Mouse (Mus musculus) layer of hippocampus, adult 2 months (tissue): Measurements from ENCODE around the gene Osbpl5. TPM values are rescaled to one million over a fixed set of nuclear protein-coding genes. Genes with fewer than 3 reads are reported as not detected.

Experiments used
- DNase-seq, 2 experiments: peaks; one replicate each; pipeline ENCODE4 v3.0.0; 2022; ENCODE audit warnings: low spot score in 2 of 2
- H3K27ac ChIP-seq: fragments of 200-600 bp; 2 replicates; pipeline ENCODE4 v1.8.1; 2022
- H3K4me3 ChIP-seq: fragments of 200-600 bp; 2 replicates; pipeline ENCODE4 v1.8.1; 2022; ENCODE audit warnings: mild to moderate bottlenecking
- CTCF ChIP-seq: fragments of 200-600 bp; conservative IDR thresholded peaks from 2 replicates; pipeline ENCODE4 v1.8.1; 2022; ENCODE audit warnings: antibody characterized with exemption, mild to moderate bottlenecking, moderate library complexity
- long read RNA-seq, 2 experiments: library from polyadenylated mRNA; stranded (forward); transcript quantifications; one replicate each; pipeline ENCODE4 v2.0.0; 2021; ENCODE audit warnings: borderline mapping rate in 2 of 2
- total RNA-seq, 2 experiments: library from RNA; stranded (reverse); gene quantifications; 2 replicates each; pipeline ENCODE4 v1.2.3; 2021

Gene Osbpl5
- 10 to 100 TPM; 18.0 to 24.4 TPM for total RNA-seq
- long read RNA-seq, experiment 1, transcript Osbpl5-202 (22 exons, 3,775 nt): major isoform, 5 of 11 reads
- long read RNA-seq, experiment 1, partial matches to known transcripts: 2 of 11 reads
- long read RNA-seq, experiment 1, other reads (novel, unspliced or antisense): 4 of 11 reads
- long read RNA-seq, experiment 2, transcript Osbpl5-202 (22 exons, 3,775 nt): major isoform, 13 of 18 reads
- long read RNA-seq, experiment 2, partial matches to known transcripts: 3 of 18 reads
- long read RNA-seq, experiment 2, other reads (novel, unspliced or antisense): 2 of 18 reads

DNA sequence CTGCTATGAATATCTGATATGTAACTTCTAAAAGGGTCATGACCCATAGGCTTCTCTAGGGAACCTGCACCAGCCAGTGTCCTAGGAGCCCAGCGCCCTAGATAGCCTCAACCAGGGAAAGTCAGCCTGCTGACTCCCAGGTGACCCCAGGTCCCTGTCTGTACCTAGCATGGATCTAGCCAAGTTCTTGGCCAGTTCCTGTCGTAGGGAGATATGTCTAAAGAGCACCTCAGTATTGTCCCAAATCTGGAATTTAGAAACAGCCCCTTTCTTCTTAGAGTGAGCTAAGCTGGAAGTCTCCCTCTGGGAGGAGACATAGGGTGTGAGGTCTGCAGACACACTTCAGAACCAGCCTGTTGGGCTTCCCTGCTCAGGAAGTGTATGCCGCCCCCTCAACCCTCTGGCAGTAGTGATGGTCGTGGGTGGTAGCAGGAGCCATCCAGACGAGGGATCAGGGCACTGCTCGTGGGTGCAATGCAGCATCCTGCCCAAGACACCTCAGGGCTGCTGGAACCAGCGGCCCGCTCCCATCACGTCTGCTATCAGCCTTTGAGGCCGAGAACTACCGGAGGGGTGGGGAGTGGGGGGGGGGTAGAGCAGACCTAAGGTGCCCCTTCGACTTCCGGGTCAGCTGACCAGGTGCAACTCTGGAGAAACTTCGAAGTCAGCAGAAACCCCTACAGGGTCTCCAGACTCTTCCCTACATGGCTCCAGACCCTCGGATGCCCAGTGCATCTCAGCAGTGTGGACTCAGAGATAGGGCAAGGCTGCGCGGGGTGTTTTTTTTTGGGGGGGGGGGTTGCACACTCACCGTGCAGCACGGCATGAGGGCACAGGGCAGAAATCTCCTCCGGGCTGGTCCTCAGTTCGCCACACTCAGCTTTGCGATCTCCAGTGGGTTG is at the start of gene Osbpl5:
TSS of gene Osbpl5 (minus strand) at position 861 of the 902 bp plus-strand sequence.
- DNase-seq: no peak
- TF ChIP-seq CTCF: no peak
- peak within 1 kb of the TSS; percentile 50 for H3K4me3 ChIP-seq
- no peak within 1 kb of the TSS for H3K27ac ChIP-seq

DNA sequence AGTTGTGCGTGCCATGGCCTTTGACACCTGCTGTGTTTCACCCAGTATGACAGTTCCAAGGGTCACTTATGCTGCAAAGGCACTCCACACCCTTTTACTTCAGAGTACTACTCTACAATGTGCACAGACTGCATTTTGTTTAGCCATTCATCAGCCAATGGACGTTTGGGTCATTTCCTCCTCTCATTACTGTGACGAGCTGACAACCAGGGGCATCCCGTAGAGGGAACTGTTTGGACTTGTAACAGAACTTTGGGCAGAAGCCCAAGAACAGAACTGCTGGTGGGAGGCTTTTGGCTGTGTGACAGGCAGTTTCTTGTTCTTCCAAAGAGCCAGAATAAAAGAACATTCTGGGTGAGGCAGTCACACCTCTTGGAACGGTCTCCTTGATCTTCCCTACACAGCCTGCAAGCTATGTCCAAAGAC is 48.4 kb upstream of the Osbpl5 start:
- TF ChIP-seq CTCF: no peak
- DNase-seq: peak; percentile 53 to 55
- Histone ChIP-seq H3K4me3 (no peak overlapping the region), H3K27ac (no peak overlapping the region)

DNA sequence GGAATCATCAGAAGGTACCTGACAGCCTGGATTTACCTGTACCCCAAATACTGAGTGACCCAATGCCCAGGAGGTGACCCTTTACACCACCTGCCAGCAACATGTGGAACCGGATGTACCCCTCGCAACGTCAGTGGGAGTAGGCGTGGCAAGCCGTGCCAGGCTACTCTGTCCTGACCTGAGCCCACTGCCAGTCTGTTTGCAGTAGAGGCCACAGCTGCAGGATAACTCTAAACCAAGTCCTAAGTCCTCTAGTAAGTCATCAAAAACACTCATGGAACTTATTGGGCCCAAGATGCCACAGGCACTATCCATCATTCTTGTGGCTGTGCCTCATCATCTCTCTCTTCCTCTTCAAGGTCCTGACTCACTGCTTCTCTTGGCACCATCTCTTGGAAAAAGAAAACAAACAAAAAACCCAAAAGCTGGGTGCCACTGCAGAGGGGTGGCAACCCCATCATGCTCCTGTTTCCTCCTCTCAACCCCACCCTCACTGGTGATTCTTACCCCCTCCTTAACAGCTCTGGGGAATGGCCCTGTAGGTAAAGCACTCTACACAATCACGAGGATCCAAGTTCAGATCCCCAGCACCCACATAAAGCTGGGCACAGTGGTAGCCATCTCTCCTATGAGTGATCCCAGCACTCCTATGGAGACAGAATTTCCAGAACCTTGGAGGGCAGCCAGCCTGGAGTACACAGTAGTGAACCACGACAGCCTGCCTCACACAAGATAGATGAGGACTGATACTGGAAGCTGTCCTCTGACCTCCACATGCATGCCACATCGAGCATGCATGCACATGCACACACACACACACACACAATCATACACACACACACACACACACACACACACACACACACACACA is 44.6 kb upstream of the Osbpl5 start:
- DNase-seq: no peak
- Histone ChIP-seq H3K27ac (no peak overlapping the region), H3K4me3 (no peak overlapping the region)
- no peak for TF ChIP-seq CTCF

DNA sequence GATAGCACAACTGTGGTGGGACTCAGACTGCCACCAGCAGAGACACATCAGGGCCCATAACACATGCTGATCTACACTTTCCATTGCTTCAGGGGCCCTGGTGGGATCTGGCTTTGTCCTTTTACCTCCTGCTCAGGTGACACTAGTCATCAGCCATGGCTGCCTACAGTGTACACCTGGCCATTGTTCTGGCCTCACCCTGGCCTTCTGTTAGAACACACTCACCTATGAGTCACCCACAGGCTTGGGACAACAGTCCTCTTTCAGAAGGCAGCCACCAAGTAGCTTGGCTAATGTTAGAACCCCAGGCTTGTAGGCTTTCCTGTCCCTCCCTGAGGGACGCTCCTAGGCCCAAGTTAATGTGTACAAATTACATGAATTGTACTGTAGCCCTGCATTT is 44.0 kb upstream of the Osbpl5 start:
- no peak for TF ChIP-seq CTCF
- Histone ChIP-seq H3K27ac (no peak overlapping the region), H3K4me3 (no peak overlapping the region)
- no peak for DNase-seq

DNA sequence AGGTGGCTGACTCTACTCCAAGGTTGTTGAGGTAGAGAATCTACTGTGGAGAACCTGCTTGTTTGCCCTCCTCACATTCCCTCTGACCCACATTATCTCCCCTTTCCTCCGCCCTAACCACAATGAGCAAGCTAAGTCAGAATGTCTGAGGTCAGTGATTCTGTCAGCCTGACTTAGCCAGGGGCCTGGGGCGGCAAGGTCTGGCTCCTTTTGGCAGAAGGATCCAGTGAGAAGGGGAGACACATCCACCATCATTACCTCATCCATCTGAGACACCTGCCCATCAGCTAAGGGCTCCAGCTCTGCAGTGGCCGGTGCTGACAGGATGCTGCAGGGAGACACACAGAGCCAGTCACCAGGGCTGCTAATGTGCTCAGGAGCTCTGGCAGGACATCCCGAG is 42.0 kb upstream of the Osbpl5 start:
- H3K4me3 ChIP-seq: no peak overlapping the region
- no peak for TF ChIP-seq CTCF
- no peak overlapping the region for H3K27ac ChIP-seq
- DNase-seq: no peak

DNA sequence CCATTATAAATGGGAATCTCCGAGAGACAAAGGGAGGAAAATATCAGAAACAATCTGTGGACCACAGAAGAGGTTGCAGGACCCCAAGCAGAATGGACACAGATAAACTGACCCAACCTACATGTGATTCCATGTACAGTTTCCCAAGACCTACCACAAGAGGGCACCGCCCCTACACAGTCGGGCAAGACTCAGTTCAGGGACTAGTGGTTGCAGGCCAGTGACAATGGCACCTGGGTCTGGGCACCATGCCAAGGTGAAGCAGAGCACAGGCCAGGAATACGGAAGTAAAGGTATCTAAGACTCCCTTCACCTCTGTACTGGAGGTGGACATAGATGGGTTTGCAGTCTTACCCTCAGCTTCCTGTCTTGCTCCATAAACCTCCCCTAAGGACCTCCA is 36.3 kb upstream of the Osbpl5 start:
- Histone ChIP-seq H3K4me3 (no peak overlapping the region), H3K27ac (no peak overlapping the region)
- no peak for DNase-seq
- peak; percentile 70 for TF ChIP-seq CTCF

DNA sequence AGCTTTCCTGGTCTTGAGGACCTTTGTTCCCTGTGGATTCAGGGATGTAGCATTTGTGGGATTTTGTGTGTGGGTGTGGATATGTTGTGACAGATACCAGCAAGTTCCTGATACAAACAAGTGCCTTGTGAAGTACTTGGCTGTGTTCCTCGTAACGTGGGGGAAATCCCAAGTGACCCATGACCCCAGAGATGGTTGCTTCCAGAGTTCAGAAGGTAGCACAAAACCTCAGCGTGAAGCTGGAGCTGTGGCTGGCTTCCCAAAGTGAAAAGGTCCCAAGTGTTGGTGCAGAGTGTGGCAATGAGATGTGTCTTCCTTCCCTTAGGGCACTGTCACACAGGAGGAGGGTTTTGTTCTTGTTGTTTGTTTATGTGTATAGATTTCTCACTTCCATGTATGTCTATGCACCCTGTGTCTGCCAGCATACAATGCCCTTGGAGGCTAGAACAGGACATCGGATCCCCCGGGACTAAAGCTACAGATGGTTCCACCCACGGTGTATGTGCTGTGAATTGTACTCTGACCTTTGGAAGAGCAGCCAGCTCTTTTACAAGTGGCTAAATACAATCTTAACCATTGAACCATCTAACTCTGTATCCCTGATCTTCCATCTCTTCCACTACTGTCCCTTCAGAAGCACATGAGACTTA is 35.7 kb upstream of the Osbpl5 start:
- Histone ChIP-seq H3K27ac (no peak overlapping the region), H3K4me3 (no peak overlapping the region)
- TF ChIP-seq CTCF: no peak
- DNase-seq: no peak

DNA sequence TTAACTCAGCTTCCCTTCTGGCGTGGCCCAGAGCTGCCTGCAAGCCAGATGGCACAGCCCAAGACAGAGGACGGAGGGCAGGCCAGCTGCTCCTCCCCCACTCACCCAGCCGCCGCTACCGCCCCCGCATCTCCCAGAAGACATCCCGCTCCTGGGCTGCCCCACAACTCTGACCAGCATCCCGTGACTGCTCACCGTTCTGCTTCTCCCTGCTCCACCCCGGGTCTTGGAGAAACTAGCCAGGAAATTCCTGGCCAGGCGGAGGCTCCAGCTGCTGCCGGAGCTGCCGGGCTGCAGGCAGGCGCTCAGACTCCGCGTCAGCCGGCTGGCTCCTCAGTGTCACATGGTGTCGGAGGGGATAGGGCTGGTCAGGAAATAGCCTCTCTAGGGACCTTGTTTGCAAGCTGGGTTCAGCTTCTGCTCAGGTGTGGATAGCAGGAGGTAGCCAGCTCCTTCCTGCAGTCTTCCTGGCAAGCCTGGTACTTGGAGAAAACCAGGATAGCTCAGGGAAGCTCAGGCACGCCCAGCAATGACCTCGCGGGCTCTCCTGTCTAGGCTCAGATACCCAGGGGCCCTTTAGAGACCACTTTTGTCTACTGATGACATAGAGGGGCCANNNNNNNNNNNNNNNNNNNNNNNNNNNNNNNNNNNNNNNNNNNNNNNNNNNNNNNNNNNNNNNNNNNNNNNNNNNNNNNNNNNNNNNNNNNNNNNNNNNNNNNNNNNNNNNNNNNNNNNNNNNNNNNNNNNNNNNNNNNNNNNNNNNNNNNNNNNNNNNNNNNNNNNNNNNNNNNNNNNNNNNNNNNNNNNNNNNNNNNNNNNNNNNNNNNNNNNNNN is 27.4 kb upstream of the Osbpl5 start, which contains the start of gene Mrgpre:
TSS of gene Mrgpre (minus strand) at position 505 of the 834 bp plus-strand sequence.
- Histone ChIP-seq H3K4me3 (peak within 1 kb of the TSS; percentile 60), H3K27ac (peak within 1 kb of the TSS; percentile 78)
- peak; percentile 50 to 59 for DNase-seq
- no peak for TF ChIP-seq CTCF

DNA sequence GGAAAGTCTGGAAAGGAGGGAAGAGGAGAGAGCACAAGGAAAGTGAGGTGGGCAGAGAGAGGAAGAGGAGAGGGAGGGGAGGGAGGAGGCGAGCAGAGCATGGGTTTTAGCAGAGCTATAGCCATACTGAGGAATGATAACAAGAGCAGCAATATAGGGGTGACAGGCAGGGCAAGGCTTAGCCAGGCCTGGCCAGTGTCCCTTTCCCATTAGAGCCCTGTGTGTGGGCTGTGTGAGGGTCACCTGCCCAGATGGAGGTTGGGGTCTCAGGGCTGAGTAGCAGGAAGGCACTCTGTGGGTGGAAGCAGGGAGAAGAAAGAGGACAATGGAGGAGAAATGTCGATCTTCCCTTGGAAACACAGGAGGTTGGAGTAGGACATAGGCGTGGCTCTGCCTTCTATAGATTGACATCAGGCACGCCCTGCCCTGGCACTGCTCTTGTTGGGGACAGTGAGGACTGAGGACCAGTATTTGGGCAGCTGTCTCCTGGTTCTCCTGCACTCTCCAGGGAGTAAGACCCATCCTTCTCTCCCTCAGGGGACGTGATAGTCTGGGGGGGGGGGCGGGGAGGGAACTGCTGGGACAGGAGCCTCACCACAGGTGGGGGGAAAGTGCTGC is 26.7 kb upstream of the Osbpl5 start:
- TF ChIP-seq CTCF: no peak
- Histone ChIP-seq H3K4me3 (peak overlapping the region; percentile 60), H3K27ac (peak overlapping the region; percentile 78)
- no peak for DNase-seq

DNA sequence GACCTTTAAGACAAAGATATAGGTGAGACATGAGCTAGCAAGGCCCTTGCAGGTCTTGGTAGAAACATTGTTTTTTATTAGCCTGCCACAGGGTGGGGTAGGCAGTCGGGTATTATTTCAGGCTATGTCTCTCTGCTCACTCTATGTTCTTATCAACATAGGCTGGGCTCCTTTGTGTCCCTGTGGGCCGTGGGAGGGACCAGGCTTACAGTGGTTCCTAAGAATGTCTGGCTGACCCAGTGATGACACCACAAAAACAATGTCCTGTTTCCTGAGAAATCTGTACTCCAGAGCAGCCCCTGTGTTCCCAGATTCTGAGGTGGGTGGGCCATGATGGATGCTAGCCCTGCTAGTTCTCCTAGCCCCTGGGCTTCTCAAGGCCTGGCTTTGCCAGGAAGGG is 20.6 kb upstream of the Osbpl5 start:
- DNase-seq: no peak
- no peak overlapping the region for H3K4me3 ChIP-seq
- TF ChIP-seq CTCF: no peak
- H3K27ac ChIP-seq: no peak overlapping the region

DNA sequence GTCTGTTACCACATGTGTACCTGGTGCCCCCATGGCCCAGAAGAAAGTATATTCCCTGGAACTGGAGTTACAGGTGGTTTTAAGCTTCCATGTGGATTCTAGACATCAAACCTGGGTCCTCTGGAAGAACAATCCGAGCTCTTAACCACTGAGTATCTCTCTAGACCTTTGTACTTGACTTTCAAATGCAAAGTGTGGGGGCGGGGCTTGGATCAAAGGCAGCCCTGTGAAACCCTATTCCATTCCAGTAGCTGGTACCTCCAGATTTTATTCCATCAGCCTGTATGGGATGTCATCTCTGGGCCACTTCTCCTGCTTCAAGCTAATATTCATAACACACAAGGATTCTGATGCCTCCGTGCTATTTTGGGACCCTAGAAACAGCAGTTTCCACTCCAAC is 19.4 kb upstream of the Osbpl5 start:
- no peak overlapping the region for H3K27ac ChIP-seq
- DNase-seq: no peak
- H3K4me3 ChIP-seq: no peak overlapping the region
- TF ChIP-seq CTCF: no peak
